Mouse (Mus musculus) MEL (cell line): ENCODE results near the gene Arhgap24. TPM values are rescaled to one million over a fixed set of nuclear protein-coding genes. Genes with fewer than 3 reads are reported as not detected.

Source experiments
- DNase-seq: peaks from one replicate; pipeline ENCODE4 v3.0.0; 2011; ENCODE audit warnings: low read depth, low spot score
- H3K27ac ChIP-seq: 2 replicates; pipeline ENCODE4 v1.5.1; 2012; ENCODE audit warnings: low read depth, mild to moderate bottlenecking, control low read depth, low read length, moderate library complexity; ENCODE audit not compliant: control insufficient read depth
- H3K27me3 ChIP-seq, 2 experiments: fragments of 150-350 bp in 1 of 2; sonication (generic) in 1 of 2; 2 replicates each; pipeline ENCODE4 v1.6.1; 2012; ENCODE audit warnings: low read length in 2 of 2, mild to moderate bottlenecking in 2 of 2, improper control_type of control experiment in 1 of 2, moderate library complexity in 1 of 2; ENCODE audit not compliant: insufficient read depth in 2 of 2, control insufficient read depth in 1 of 2
- H3K36me3 ChIP-seq, 2 experiments: 2 replicates each; pipeline ENCODE4 v1.6.1; 2012 to 2014; ENCODE audit warnings: low read length in 2 of 2, improper control_type of control experiment in 1 of 2, inconsistent platforms in 1 of 2, mild to moderate bottlenecking in 1 of 2; ENCODE audit not compliant: insufficient read depth in 2 of 2, control insufficient read depth in 1 of 2
- H3K4me1 ChIP-seq, 2 experiments: fragments of 150-350 bp in 1 of 2; sonication (generic) in 1 of 2; 2 replicates each; pipeline ENCODE4 v1.6.1; 2012; ENCODE audit warnings: low read length in 2 of 2, improper control_type of control experiment in 1 of 2, mild to moderate bottlenecking in 1 of 2; ENCODE audit not compliant: insufficient read depth in 2 of 2, control insufficient read depth in 1 of 2
- H3K4me3 ChIP-seq, 2 experiments: fragments of 150-350 bp in 1 of 2; sonication (generic) in 1 of 2; 2 replicates each; pipeline ENCODE4 v1.5.1; 2012; ENCODE audit warnings: low read depth in 2 of 2, low read length in 2 of 2, mild to moderate bottlenecking in 2 of 2, moderate library complexity in 2 of 2, control low read depth in 1 of 2, improper control_type of control experiment in 1 of 2; ENCODE audit not compliant: control insufficient read depth in 1 of 2, insufficient read depth in 1 of 2
- H3K79me2 ChIP-seq: 2 replicates; pipeline ENCODE4 v1.6.1; 2012; ENCODE audit warnings: mild to moderate bottlenecking, low read length, moderate library complexity; ENCODE audit not compliant: control insufficient read depth, poor library complexity, insufficient read depth
- H3K9ac ChIP-seq: 2 replicates; pipeline ENCODE4 v1.6.1; 2012; ENCODE audit warnings: low read depth, mild to moderate bottlenecking, control low read depth, low read length, moderate library complexity; ENCODE audit not compliant: control insufficient read depth, poor library complexity, severe bottlenecking
- H3K9me3 ChIP-seq: fragments of 150-350 bp; sonication (generic); replicated peaks from 2 replicates; pipeline ENCODE4 v1.6.1; 2012; ENCODE audit warnings: mild to moderate bottlenecking, low read length, improper control_type of control experiment, moderate library complexity; ENCODE audit not compliant: insufficient read depth
- CHD2 ChIP-seq: IDR thresholded peaks from 2 replicates; pipeline ENCODE4 v1.6.1; 2011; ENCODE audit warnings: low read length, improper control_type of control experiment
- E2F4 ChIP-seq: IDR thresholded peaks from 2 replicates; pipeline ENCODE4 v1.6.1; 2011; ENCODE audit warnings: low read depth, low read length, improper control_type of control experiment, borderline replicate concordance
- ETS1 ChIP-seq: IDR thresholded peaks from 2 replicates; pipeline ENCODE4 v1.6.1; 2012; ENCODE audit warnings: low read depth, mild to moderate bottlenecking, inconsistent platforms, low read length, improper control_type of control experiment, moderate library complexity
- HCFC1 ChIP-seq: IDR thresholded peaks from 2 replicates; pipeline ENCODE4 v1.6.1; 2012; ENCODE audit warnings: low read depth, mild to moderate bottlenecking, inconsistent platforms, low read length, improper control_type of control experiment, moderate library complexity
- JUND ChIP-seq: IDR thresholded peaks from 2 replicates; pipeline ENCODE4 v1.6.1; 2011; ENCODE audit warnings: low read depth, mild to moderate bottlenecking, improper control_type of control experiment, low read length
- KAT2A ChIP-seq: conservative IDR thresholded peaks from 2 replicates; pipeline ENCODE4 v1.6.1; 2012; ENCODE audit warnings: low read depth, low read length, improper control_type of control experiment, inconsistent platforms
- MAZ ChIP-seq: IDR thresholded peaks from 2 replicates; pipeline ENCODE4 v1.6.1; 2012; ENCODE audit warnings: low read depth, mild to moderate bottlenecking, inconsistent platforms, low read length, improper control_type of control experiment
- MYB ChIP-seq: IDR thresholded peaks from 2 replicates; pipeline ENCODE4 v1.6.1; 2011; ENCODE audit warnings: mild to moderate bottlenecking, low read depth, low read length, improper control_type of control experiment
- MYC ChIP-seq: IDR thresholded peaks from 2 replicates; pipeline ENCODE4 v1.6.1; 2011; ENCODE audit warnings: low read depth, mild to moderate bottlenecking, low read length, improper control_type of control experiment, moderate library complexity
- POLR2A ChIP-seq, 2 experiments: IDR thresholded peaks; 2 replicates each; pipeline ENCODE4 v1.6.1; 2011 to 2012; ENCODE audit warnings: low read length in 2 of 2, mild to moderate bottlenecking in 2 of 2, control low read depth in 1 of 2, improper control_type of control experiment in 1 of 2, low read depth in 1 of 2, moderate library complexity in 1 of 2; ENCODE audit not compliant: control insufficient read depth in 1 of 2, insufficient read depth in 1 of 2, poor library complexity in 1 of 2
- POLR2AphosphoS5 ChIP-seq: IDR thresholded peaks from 2 replicates; pipeline ENCODE4 v1.6.1; 2012; ENCODE audit warnings: low read depth, borderline replicate concordance, mild to moderate bottlenecking, inconsistent platforms, low read length, moderate library complexity, mixed read lengths
- RCOR1 ChIP-seq: IDR thresholded peaks from 2 replicates; pipeline ENCODE4 v1.6.1; 2012; ENCODE audit warnings: low read depth, mild to moderate bottlenecking, inconsistent platforms, low read length, improper control_type of control experiment
- SMC3 ChIP-seq: IDR thresholded peaks from 2 replicates; pipeline ENCODE4 v1.6.1; 2011; ENCODE audit warnings: low read depth, low read length, improper control_type of control experiment
- UBTF ChIP-seq: IDR thresholded peaks from 2 replicates; pipeline ENCODE4 v1.6.1; 2012; ENCODE audit warnings: low read depth, mild to moderate bottlenecking, inconsistent platforms, low read length, improper control_type of control experiment, moderate library complexity, borderline replicate concordance; ENCODE audit not compliant: insufficient read depth
- USF2 ChIP-seq, 2 experiments: IDR thresholded peaks; 2 replicates each; pipeline ENCODE4 v1.6.1; 2011 to 2012; ENCODE audit warnings: improper control_type of control experiment in 2 of 2, low read length in 2 of 2, borderline replicate concordance in 1 of 2, inconsistent platforms in 1 of 2, low read depth in 1 of 2, mild to moderate bottlenecking in 1 of 2; ENCODE audit not compliant: insufficient read depth in 1 of 2
- ZC3H11A ChIP-seq: IDR thresholded peaks from 2 replicates; pipeline ENCODE4 v1.6.1; 2012; ENCODE audit warnings: low read depth, mild to moderate bottlenecking, inconsistent platforms, low read length, improper control_type of control experiment
- ZMIZ1 ChIP-seq: IDR thresholded peaks from 2 replicates; pipeline ENCODE4 v1.6.1; 2012; ENCODE audit warnings: low read depth, mild to moderate bottlenecking, inconsistent platforms, low read length, improper control_type of control experiment, moderate library complexity
- ZNF384 ChIP-seq: IDR thresholded peaks from 2 replicates; pipeline ENCODE4 v1.6.1; 2012; ENCODE audit warnings: low read depth, mild to moderate bottlenecking, inconsistent platforms, low read length, improper control_type of control experiment
- polyA plus RNA-seq, 2 experiments: library from polyadenylated mRNA; stranded (reverse) in 1 of 2; unstranded in 1 of 2; fragments of >175 nt in 1 of 2; fragments of >200 nt in 1 of 2; gene quantifications; 2 replicates each; pipeline versions ENCODE4 v1.2.1 to v1.2.4; 2012; ENCODE audit warnings: low replicate concordance in 2 of 2, low read depth in 1 of 2; ENCODE audit not compliant: insufficient read length in 2 of 2, insufficient read depth in 1 of 2, missing spikeins in 1 of 2
- total RNA-seq: library from RNA; depleted of rRNA; stranded (reverse); fragments of 300-350 nt; gene quantifications from 2 replicates; pipeline ENCODE4 v1.2.3, GENCODE M21; 2012

Arhgap24 gene
- total and polyA plus RNA-seq, 3 experiments = not detected

- no peak overlapping the region for H3K9ac ChIP-seq
- no peaks in the 10 kb centered on the region for H3K79me2 ChIP-seq
- no peak for DNase-seq
- H3K27ac ChIP-seq = no peak overlapping the region
- no peaks in the 10 kb centered on the region for H3K9me3 ChIP-seq
- H3K36me3 ChIP-seq = no peaks in the 10 kb centered on the region
- TF ChIP-seq MYB (no peak), ZNF384 (no peak), JUND (no peak), MAZ (no peak), ZMIZ1 (no peak), CHD2 (no peak), HCFC1 (no peak), POLR2A (IDR thresholded peaks at IDR 0.05; ENCODE audit: control insufficient read depth in 1 of 2, insufficient read depth in 1 of 2, low read depth in 1 of 2, low read length in 2 of 2, poor library complexity in 1 of 2) (no peak), MYC (no peak), POLR2AphosphoS5 (no peak), USF2 (IDR thresholded peaks at IDR 0.05; ENCODE audit: borderline replicate concordance in 1 of 2, insufficient read depth in 1 of 2, low read depth in 1 of 2, low read length in 2 of 2) (no peak), ZC3H11A (no peak), KAT2A (no peak), ETS1 (no peak), RCOR1 (no peak)
- no peaks in the 10 kb centered on the region for H3K27me3 ChIP-seq
- no peaks in the 10 kb centered on the region for H3K4me1 ChIP-seq
- no peak overlapping the region for H3K4me3 ChIP-seq
These were observed 217.2 kb downstream of the Arhgap24 start for GRCm38 (mm10) chr5:102698396-102698795.

GRCm38 (mm10) chr5:102698891-102699290 is 217.7 kb downstream of the Arhgap24 start:
- Histone ChIP-seq H3K27ac (no peak overlapping the region), H3K27me3 (no peaks in the 10 kb centered on the region), H3K79me2 (no peaks in the 10 kb centered on the region), H3K9me3 (no peaks in the 10 kb centered on the region), H3K4me1 (no peaks in the 10 kb centered on the region), H3K4me3 (no peak overlapping the region), H3K9ac (no peak overlapping the region)
- DNase-seq = no peak
- no peak for TF ChIP-seq UBTF
- TF ChIP-seq POLR2A (IDR thresholded peaks at IDR 0.05; ENCODE audit: control insufficient read depth in 1 of 2, insufficient read depth in 1 of 2, low read depth in 1 of 2, low read length in 2 of 2, poor library complexity in 1 of 2) = no peak
- TF ChIP-seq POLR2AphosphoS5 = no peak
- TF ChIP-seq SMC3 = no peak
- TF ChIP-seq E2F4 = no peak
- TF ChIP-seq ZNF384 = no peak
- TF ChIP-seq, all 39 proteins: peak for 0
- H3K36me3 ChIP-seq = no peaks in the 10 kb centered on the region
